Mouse (Mus musculus): ENCODE results near the gene Grik4. TPM values are rescaled to one million over a fixed set of nuclear protein-coding genes. Genes with fewer than 3 reads are reported as not detected.

Grik4 gene
- total and polyA plus RNA-seq, 2 experiments = under 0.01 to 0.09 TPM

DNA sequence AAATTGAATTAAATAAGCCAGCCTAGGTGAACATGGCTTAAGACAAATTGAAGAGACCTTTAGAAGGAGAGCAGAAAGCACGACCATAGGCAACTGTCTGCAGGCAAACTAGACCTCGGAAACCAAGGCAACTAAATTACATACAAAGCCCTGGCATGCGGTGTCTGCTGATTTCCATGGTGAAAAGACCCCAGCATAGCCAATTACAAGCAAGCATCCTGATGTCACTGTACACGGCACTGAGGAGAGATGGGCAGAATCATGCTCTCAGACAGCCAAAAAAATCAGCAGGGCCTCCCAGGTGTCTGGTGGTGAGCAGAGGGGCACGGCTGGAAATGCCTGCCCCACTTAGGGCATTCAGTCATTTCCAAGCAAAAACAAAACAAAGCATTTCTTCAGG lies 80.9 kb downstream of the Grik4 start:
- TF ChIP-seq POLR2A (IDR thresholded peaks at IDR 0.05; ENCODE audit: extremely low read depth, insufficient read depth, low read length) (no peak), CTCF (IDR thresholded peaks at IDR 0.05; ENCODE audit: low read depth, low read length) (no peak)
- H3K36me3 ChIP-seq (ENCODE audit: control insufficient read depth, insufficient read depth, low read length) = no peaks in the 10 kb centered on the region
- 96% methylated on average over 5 of the region's 5 CpGs for WGBS

GRCm38 (mm10) chr9:42861711-42862110 lies 82.6 kb downstream of the Grik4 start:
- Histone ChIP-seq H3K9ac (ENCODE audit: low read depth, low read length) (no peak overlapping the region), H3K4me3 (ENCODE audit: insufficient read depth, low read depth, low read length) (no peak overlapping the region), H3K27me3 (ENCODE audit: control insufficient read depth, insufficient read depth, low read length) (no peaks in the 10 kb centered on the region), H3K79me2 (ENCODE audit: control insufficient read depth, insufficient read depth, low read length) (no peaks in the 10 kb centered on the region), H3K27ac (replicated peaks; ENCODE audit: insufficient read depth, low read depth, low read length) (no peak overlapping the region), H3K36me3 (ENCODE audit: control insufficient read depth, insufficient read depth, low read length) (no peaks in the 10 kb centered on the region), H3K4me1 (ENCODE audit: control insufficient read depth, insufficient read depth, low read length) (no peaks in the 10 kb centered on the region)
- DNase-seq (ENCODE audit: extremely low read depth, low read depth, low spot score) = no peak
- no peak for TF ChIP-seq POLR2A (IDR thresholded peaks at IDR 0.05; ENCODE audit: extremely low read depth, insufficient read depth, low read length)
- TF ChIP-seq CTCF (IDR thresholded peaks at IDR 0.05; ENCODE audit: low read depth, low read length) = no peak
- 93% methylated on average over 6 of the region's 6 CpGs for WGBS

More for the DNA sequence above, 80.9 kb downstream of the Grik4 start:
- H3K27me3 ChIP-seq (ENCODE audit: control insufficient read depth, insufficient read depth, low read length) = no peaks in the 10 kb centered on the region
- no peak for DNase-seq (ENCODE audit: extremely low read depth, low read depth, low spot score)
- no peaks in the 10 kb centered on the region for H3K4me1 ChIP-seq (ENCODE audit: control insufficient read depth, insufficient read depth, low read length)
- H3K27ac ChIP-seq (replicated peaks; ENCODE audit: insufficient read depth, low read depth, low read length) = no peak overlapping the region
- no peak overlapping the region for H3K9ac ChIP-seq (ENCODE audit: low read depth, low read length)
- no peaks in the 10 kb centered on the region for H3K79me2 ChIP-seq (ENCODE audit: control insufficient read depth, insufficient read depth, low read length)
- no peak overlapping the region for H3K4me3 ChIP-seq (ENCODE audit: insufficient read depth, low read depth, low read length)

DNA sequence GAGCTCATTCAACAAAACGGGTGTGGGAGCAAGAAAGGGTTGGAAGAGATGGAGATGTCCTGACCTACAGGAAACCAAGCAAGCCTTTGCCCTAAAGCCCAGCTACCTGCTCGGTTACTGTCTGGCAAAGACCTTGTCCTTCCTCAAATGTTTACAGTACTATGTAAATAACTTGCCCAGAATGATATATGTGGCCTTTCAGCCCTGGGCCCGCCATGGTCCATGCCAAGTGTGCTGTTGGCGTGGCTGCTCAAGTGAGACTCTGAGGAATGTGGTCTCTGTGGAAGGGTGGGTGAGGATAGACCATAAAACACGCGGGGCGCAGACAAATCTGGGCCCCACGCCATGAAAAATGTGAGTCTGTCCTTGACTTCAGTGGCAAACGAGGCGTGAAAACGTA lies 83.1 kb downstream of the Grik4 start:
- no peak overlapping the region for H3K4me3 ChIP-seq (ENCODE audit: insufficient read depth, low read depth, low read length)
- WGBS = 76% methylated on average over 11 of the region's 11 CpGs
- no peak for DNase-seq (ENCODE audit: extremely low read depth, low read depth, low spot score)
- no peak overlapping the region for H3K9ac ChIP-seq (ENCODE audit: low read depth, low read length)
- no peaks in the 10 kb centered on the region for H3K27me3 ChIP-seq (ENCODE audit: control insufficient read depth, insufficient read depth, low read length)
- no peaks in the 10 kb centered on the region for H3K79me2 ChIP-seq (ENCODE audit: control insufficient read depth, insufficient read depth, low read length)
- no peaks in the 10 kb centered on the region for H3K4me1 ChIP-seq (ENCODE audit: control insufficient read depth, insufficient read depth, low read length)
- no peak overlapping the region for H3K27ac ChIP-seq (replicated peaks; ENCODE audit: insufficient read depth, low read depth, low read length)
- no peaks in the 10 kb centered on the region for H3K36me3 ChIP-seq (ENCODE audit: control insufficient read depth, insufficient read depth, low read length)
- no peak for TF ChIP-seq POLR2A (IDR thresholded peaks at IDR 0.05; ENCODE audit: extremely low read depth, insufficient read depth, low read length)
- TF ChIP-seq CTCF (IDR thresholded peaks at IDR 0.05; ENCODE audit: low read depth, low read length) = no peak

- no peak for TF ChIP-seq CTCF (IDR thresholded peaks at IDR 0.05; ENCODE audit: low read depth, low read length)
- TF ChIP-seq POLR2A (IDR thresholded peaks at IDR 0.05; ENCODE audit: extremely low read depth, insufficient read depth, low read length) = no peak
- no peaks in the 10 kb centered on the region for H3K4me1 ChIP-seq (ENCODE audit: control insufficient read depth, insufficient read depth, low read length)
- H3K9ac ChIP-seq (ENCODE audit: low read depth, low read length) = no peak overlapping the region
- DNase-seq (ENCODE audit: extremely low read depth, low read depth, low spot score) = no peak
- 78% methylated on average over 10 of the region's 10 CpGs for WGBS
- H3K79me2 ChIP-seq (ENCODE audit: control insufficient read depth, insufficient read depth, low read length) = no peaks in the 10 kb centered on the region
- H3K27me3 ChIP-seq (ENCODE audit: control insufficient read depth, insufficient read depth, low read length) = no peaks in the 10 kb centered on the region
- no peak overlapping the region for H3K4me3 ChIP-seq (ENCODE audit: insufficient read depth, low read depth, low read length)
- H3K36me3 ChIP-seq (ENCODE audit: control insufficient read depth, insufficient read depth, low read length) = no peaks in the 10 kb centered on the region
- H3K27ac ChIP-seq (replicated peaks; ENCODE audit: insufficient read depth, low read depth, low read length) = no peak overlapping the region
Observed at GRCm38 (mm10) chr9:42859959-42860794, 84.1 kb downstream of the Grik4 start.

GRCm38 (mm10) chr9:42858998-42859690 lies 85.1 kb downstream of the Grik4 start:
- H3K4me1 ChIP-seq (ENCODE audit: control insufficient read depth, insufficient read depth, low read length) = no peaks in the 10 kb centered on the region
- H3K27ac ChIP-seq (replicated peaks; ENCODE audit: insufficient read depth, low read depth, low read length) = no peak overlapping the region
- no peak overlapping the region for H3K4me3 ChIP-seq (ENCODE audit: insufficient read depth, low read depth, low read length)
- no peak overlapping the region for H3K9ac ChIP-seq (ENCODE audit: low read depth, low read length)
- 91% methylated on average over 4 of the region's 4 CpGs for WGBS
- no peaks in the 10 kb centered on the region for H3K36me3 ChIP-seq (ENCODE audit: control insufficient read depth, insufficient read depth, low read length)
- TF ChIP-seq POLR2A (IDR thresholded peaks at IDR 0.05; ENCODE audit: extremely low read depth, insufficient read depth, low read length) (no peak), CTCF (IDR thresholded peaks at IDR 0.05; ENCODE audit: low read depth, low read length) (no peak)
- H3K27me3 ChIP-seq (ENCODE audit: control insufficient read depth, insufficient read depth, low read length) = no peaks in the 10 kb centered on the region
- no peaks in the 10 kb centered on the region for H3K79me2 ChIP-seq (ENCODE audit: control insufficient read depth, insufficient read depth, low read length)
- no peak for DNase-seq (ENCODE audit: extremely low read depth, low read depth, low spot score)

All from liver, adult 2 months (tissue).